Mouse (Mus musculus): ENCODE measurements around the gene Arhgef17. TPM values are rescaled to one million over a fixed set of nuclear protein-coding genes. Genes with fewer than 3 reads are reported as not detected.

The Arhgef17 gene
- polyA plus RNA-seq (2017; shearing (Covaris generic)), result not detected

GRCm38 (mm10) chr7:100931926-100932480 lies at the start of gene Arhgef17:
Arhgef17 (minus strand) TSS chr7:100932107.

GRCm38 (mm10) chr7:100974135-100974903 lies 42.4 kb upstream of the Arhgef17 start, which contains the start of gene P2ry6:
P2ry6 (minus strand) TSS chr7:100974649.

GRCm38 (mm10) chr7:100862828-100863638 lies 68.9 kb downstream of the Arhgef17 start, which contains the start of gene Relt:
Relt (minus strand) TSS chr7:100863446.

Other genes starting within 250 kb of the Arhgef17 start
- gene Fam168a, start 225.5 kb downstream of the Arhgef17 start, polyA plus RNA-seq (2017; shearing (Covaris generic)), result 23.0 TPM
- 20.2 TPM for gene Relt, start 68.7 kb downstream of the Arhgef17 start, polyA plus RNA-seq (2017; shearing (Covaris generic))
- not detected for gene P2ry6, start 42.5 kb upstream of the Arhgef17 start, polyA plus RNA-seq (2017; shearing (Covaris generic))
- gene P2ry2, start 80.8 kb upstream of the Arhgef17 start, polyA plus RNA-seq (2017; shearing (Covaris generic)), result 0.90 TPM
- gene Fchsd2, start 160.8 kb upstream of the Arhgef17 start, polyA plus RNA-seq (2017; shearing (Covaris generic)), result 51.2 TPM